Mouse (Mus musculus) midbrain, embryonic 10.5 days (tissue): ENCODE measurements at regions not wholly inside any gene's neighbourhood (a gene's known extent, or its start where the extent isn't known, plus 50 kb on each side); places are given as distances from the start of the nearest gene placed in this dataset.
"Not testable (repeated sequence)": the region's sequence is repeated elsewhere in the genome, so short reads cannot be mapped to it uniquely, and the experiment has no call there.

Source experiments
- DNase-seq: peaks from one replicate; pipeline ENCODE4 v3.0.0-alpha.2; 2017; ENCODE audit warnings: low spot score
- H3K27ac ChIP-seq: fragments of 300-500 bp; sonication (generic); replicated peaks from 2 replicates; pipeline ENCODE4 v1.5.1; 2016; ENCODE audit warnings: mild to moderate bottlenecking
- H3K27me3 ChIP-seq: fragments of 300-500 bp; sonication (generic); 2 replicates; pipeline ENCODE4 v1.6.1; 2016; ENCODE audit warnings: low read depth, mild to moderate bottlenecking; ENCODE audit not compliant: poor library complexity, severe bottlenecking
- H3K36me3 ChIP-seq: fragments of 300-500 bp; sonication (generic); 2 replicates; pipeline ENCODE4 v1.6.1; 2016; ENCODE audit warnings: mild to moderate bottlenecking, moderate library complexity
- H3K4me1 ChIP-seq: fragments of 300-500 bp; sonication (generic); 2 replicates; pipeline ENCODE4 v1.6.1; 2016
- H3K4me3 ChIP-seq: fragments of 300-500 bp; sonication (generic); 2 replicates; pipeline ENCODE4 v1.5.1; 2016; ENCODE audit warnings: mild to moderate bottlenecking, moderate library complexity
- H3K9me3 ChIP-seq: fragments of 300-500 bp; sonication (generic); replicated peaks from 2 replicates; pipeline ENCODE4 v1.6.1; 2016; ENCODE audit warnings: mild to moderate bottlenecking
- WGBS: fragments of 180-500 bp; shearing (Covaris S2); methylation state at CpG from one replicate; pipeline ENCODE4 v1.1.7; 2016; 5-methylcytosine and 5-hydroxymethylcytosine counted together

DNA sequence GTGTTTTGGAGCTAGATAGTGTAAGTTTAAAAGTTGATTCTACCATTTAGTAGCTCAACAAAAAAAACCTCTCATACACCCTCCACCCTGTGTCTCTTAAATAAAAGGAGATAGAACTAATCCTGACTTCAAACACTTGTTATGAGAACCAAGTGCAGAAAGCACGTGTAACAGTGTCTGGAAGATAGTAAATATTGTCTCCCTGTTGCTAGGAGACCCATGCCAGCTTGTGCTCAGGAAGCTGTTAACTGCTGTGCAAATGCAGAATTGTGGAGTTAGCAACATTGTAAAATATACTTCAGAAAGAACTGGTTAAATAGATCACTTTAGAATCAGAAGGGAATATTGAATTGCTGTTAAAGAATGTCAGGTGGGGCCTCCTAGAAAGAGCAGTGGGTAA lies 496.7 kb upstream of the Ptger4 start:
- no peak for DNase-seq
- no peaks in the 10 kb centered on the region for H3K4me1 ChIP-seq
- H3K36me3 ChIP-seq = no peaks in the 10 kb centered on the region
- H3K27ac ChIP-seq = no peak overlapping the region
- WGBS = 45% methylated on average over 1 of the region's 1 CpGs
- H3K27me3 ChIP-seq = no peaks in the 10 kb centered on the region
- H3K9me3 ChIP-seq = no peaks in the 10 kb centered on the region
- H3K4me3 ChIP-seq = no peak overlapping the region

DNA sequence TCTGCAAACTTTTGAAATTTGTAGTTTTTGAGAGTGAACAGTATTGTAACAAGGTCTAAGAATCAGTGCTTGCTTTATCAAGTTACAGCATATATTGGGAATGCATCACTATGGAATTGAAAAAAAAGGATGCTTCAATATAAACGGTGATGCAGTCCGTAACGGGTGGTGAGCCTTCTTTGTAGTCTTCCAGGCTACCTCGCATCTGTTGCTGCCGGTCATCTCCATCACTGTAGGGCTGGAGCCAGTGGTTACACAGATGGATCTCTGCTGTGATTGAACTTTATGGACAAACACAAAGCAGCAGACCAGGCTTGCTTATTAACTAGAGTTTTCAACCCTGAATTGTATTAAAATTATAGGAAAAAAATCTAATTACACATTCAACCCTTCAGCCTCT lies 499.9 kb upstream of the Ptger4 start:
- Histone ChIP-seq H3K36me3 (no peaks in the 10 kb centered on the region), H3K9me3 (no peaks in the 10 kb centered on the region), H3K4me3 (no peak overlapping the region), H3K4me1 (no peaks in the 10 kb centered on the region), H3K27ac (no peak overlapping the region), H3K27me3 (no peaks in the 10 kb centered on the region)
- no peak for DNase-seq
- 93% methylated on average over 5 of the region's 5 CpGs for WGBS

DNA sequence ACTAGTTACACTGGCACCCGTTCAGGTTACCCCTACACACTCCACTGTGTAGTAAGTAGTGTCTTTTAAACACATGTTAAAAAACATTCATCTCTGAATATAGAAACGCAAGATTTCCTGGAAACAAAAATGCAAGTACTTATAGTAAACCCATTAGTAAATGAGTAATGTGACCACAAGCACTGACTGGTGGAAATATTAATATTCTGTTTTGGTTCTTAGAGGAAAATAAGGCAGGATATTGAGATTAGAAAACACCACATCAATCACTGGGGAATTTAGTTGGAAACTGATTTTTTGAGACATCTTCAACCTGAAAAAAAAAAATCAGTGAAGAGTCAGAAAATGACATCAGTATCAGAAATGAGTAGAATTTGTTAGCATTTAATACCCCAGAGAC lies 514.7 kb upstream of the Ptger4 start:
- no peak overlapping the region for H3K27ac ChIP-seq
- WGBS = 90% methylated on average over 2 of the region's 2 CpGs
- no peak for DNase-seq
- H3K36me3 ChIP-seq = no peaks in the 10 kb centered on the region
- no peak overlapping the region for H3K4me3 ChIP-seq
- H3K9me3 ChIP-seq = no peaks in the 10 kb centered on the region
- H3K27me3 ChIP-seq = no peaks in the 10 kb centered on the region
- H3K4me1 ChIP-seq = no peaks in the 10 kb centered on the region

DNA sequence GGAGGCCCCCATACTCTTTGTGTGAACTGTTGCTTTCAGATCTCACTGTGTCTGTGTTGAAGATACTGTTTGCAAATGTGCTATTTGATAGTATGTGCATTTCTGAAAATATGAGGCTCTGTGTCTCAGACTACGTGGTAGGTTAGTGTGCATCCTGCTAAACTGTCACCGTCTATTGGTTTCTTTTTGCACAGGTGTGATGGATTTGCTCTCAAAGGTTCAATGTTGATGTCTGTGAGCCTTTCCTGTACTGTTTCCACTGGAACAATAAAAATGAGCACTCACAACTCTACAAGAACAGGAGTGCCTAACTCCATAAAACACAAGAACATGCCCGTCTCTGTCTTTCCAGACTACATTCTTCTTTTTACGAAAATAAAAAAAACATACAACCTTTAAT lies 518.2 kb upstream of the Ptger4 start:
- Histone ChIP-seq H3K4me3 (no peak overlapping the region), H3K27me3 (no peaks in the 10 kb centered on the region), H3K4me1 (no peaks in the 10 kb centered on the region), H3K36me3 (no peaks in the 10 kb centered on the region), H3K9me3 (no peaks in the 10 kb centered on the region), H3K27ac (no peak overlapping the region)
- WGBS = 93% methylated on average over 4 of the region's 4 CpGs
- no peak for DNase-seq

DNA sequence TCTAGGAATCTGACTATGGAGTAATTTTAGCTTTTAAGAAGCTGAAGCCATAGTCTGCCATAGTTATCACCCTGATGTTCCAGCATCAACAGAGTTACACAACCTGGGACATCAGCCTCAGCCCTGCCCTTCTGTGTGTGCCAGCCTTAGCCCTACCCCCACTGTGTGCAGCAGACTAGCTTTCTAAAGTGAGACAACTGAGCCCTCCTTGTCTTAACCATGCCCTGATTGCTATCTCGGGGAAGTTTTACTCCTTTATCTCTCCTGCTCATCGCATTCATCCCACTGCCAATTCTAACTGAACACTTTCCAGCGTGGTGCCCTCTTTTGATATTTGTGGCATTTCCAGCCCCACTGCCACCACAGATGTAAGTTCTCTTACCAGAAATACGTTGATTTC lies 522.5 kb upstream of the Dab2 start:
- 88% methylated on average over 4 of the region's 4 CpGs for WGBS
- H3K9me3 ChIP-seq = no peaks in the 10 kb centered on the region

DNA sequence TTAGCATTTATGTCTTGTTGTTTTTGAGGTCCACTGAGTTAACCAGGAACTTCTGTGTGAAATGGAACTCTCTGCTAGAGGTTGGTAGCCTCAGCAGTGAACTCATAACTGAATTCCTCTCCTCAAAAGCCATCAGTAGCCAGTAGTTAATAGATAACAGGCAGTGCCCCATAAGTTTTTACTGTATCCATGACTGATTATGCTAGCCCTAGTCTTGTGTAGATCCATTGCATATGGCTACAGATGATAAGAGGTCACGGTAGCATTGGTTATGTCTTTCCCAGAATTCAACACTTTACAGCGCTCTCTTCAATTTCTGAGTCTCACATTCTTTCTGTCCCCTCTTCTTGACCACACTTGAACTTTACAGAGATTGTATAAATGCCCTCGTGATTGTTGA lies 499.7 kb upstream of the Dab2 start:
- Histone ChIP-seq H3K4me3 (no peak overlapping the region), H3K27me3 (no peaks in the 10 kb centered on the region), H3K36me3 (no peaks in the 10 kb centered on the region), H3K27ac (no peak overlapping the region), H3K9me3 (no peaks in the 10 kb centered on the region), H3K4me1 (no peaks in the 10 kb centered on the region)
- DNase-seq = no peak
- WGBS = 87% methylated on average over 3 of the region's 3 CpGs

More for the DNA sequence above, 522.5 kb upstream of the Dab2 start:
- no peak overlapping the region for H3K4me3 ChIP-seq
- no peaks in the 10 kb centered on the region for H3K27me3 ChIP-seq
- no peak overlapping the region for H3K27ac ChIP-seq
- no peak for DNase-seq
- H3K4me1 ChIP-seq = no peaks in the 10 kb centered on the region
- H3K36me3 ChIP-seq = no peaks in the 10 kb centered on the region

DNA sequence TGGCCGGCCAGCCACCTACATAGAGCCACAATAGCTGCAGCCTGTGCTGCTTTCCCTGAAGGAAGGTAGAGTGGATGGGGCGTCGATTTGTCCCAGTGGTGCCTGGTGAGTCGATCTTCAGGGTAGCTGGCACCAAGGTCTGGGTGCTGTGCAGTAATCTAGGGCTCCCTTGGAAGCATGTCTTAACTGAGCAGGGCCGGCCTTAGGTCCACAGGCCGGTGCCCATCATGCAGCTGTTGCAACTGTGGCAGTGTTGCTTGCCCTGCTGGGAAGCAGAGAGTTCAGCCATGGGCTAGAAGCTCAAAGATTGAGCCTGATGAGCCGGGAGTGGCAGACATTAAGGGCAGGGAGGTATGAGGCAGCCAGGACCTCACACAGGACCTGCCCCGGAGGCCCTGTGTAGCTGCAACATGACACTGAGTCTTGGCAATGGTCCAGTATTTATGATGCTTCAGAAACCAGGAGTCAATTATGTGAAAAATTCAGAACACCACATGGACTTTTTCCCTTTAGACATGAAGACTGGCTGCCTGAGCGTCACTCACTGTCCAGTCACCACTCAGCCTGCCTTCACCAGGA lies 488.3 kb upstream of the Dab2 start:
- DNase-seq = no peak
- 83% methylated on average over 9 of the region's 9 CpGs for WGBS

DNA sequence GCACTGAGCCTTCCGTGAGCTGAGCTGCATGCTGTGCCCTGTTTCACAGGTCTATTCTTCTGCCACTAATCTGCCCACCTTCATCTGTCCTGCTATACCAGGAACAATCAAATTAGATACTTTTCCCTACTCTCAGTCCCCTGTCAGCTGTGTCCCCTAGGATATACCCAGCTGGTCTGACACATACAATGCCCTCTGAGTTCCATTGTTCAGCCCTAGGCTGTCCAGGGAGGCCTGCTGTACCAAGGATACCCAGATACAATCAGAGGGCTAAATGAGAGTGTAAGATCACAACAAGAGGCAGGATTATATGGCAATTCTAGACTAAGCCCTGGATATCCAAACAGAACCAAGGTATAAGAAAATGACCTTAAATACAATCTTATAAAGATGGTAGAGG lies 487.6 kb upstream of the Dab2 start:
- Histone ChIP-seq H3K4me3 (no peak overlapping the region), H3K4me1 (no peaks in the 10 kb centered on the region), H3K27me3 (no peaks in the 10 kb centered on the region), H3K9me3 (no peaks in the 10 kb centered on the region), H3K36me3 (no peaks in the 10 kb centered on the region), H3K27ac (no peak overlapping the region)
- DNase-seq = no peak
- 74% methylated on average over 1 of the region's 1 CpGs for WGBS

More for the DNA sequence above, 488.3 kb upstream of the Dab2 start:
- no peak overlapping the region for H3K27ac ChIP-seq
- H3K9me3 ChIP-seq = no peaks in the 10 kb centered on the region
- H3K4me1 ChIP-seq = no peaks in the 10 kb centered on the region
- H3K27me3 ChIP-seq = no peaks in the 10 kb centered on the region
- H3K4me3 ChIP-seq = no peak overlapping the region
- H3K36me3 ChIP-seq = no peaks in the 10 kb centered on the region

DNA sequence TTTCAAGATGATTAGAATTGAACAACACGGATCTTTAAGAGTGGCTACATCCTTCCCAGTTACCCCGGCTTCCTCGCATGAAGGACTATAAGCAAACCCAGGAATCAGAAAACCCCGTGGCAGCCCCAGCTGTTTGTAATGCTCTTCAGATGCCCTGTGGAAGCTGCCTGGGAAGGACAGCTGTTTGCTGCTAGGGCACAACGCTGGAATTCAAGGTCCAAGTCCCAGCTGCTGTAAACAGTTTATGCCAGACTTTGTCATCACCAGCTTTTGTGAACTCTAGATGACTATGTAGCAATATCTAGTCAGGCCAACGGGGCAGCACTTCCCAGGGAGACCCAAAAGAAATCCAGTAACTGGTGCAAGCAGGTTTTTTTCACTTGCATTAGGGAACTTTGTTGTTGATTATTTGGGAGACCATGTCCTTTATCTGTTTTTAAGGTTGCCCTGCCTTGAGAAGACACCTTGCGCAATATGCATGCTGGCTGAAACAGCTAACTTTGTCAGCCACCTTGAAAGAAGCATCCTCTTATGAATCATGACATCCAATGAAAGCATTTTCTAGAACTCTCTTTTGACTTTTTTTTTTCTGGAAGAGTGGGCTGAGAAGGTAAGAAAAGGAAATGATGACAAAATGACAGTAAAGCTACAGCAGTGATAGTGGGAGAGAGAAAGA lies 481.5 kb upstream of the Dab2 start:
- whole genome bisulfite sequencing = 72% methylated on average over 7 of the region's 7 CpGs
- no peak for DNase-seq
- Histone ChIP-seq H3K9me3 (no peaks in the 10 kb centered on the region), H3K4me1 (no peaks in the 10 kb centered on the region), H3K4me3 (no peak overlapping the region), H3K27ac (no peak overlapping the region), H3K36me3 (no peaks in the 10 kb centered on the region), H3K27me3 (no peaks in the 10 kb centered on the region)

DNA sequence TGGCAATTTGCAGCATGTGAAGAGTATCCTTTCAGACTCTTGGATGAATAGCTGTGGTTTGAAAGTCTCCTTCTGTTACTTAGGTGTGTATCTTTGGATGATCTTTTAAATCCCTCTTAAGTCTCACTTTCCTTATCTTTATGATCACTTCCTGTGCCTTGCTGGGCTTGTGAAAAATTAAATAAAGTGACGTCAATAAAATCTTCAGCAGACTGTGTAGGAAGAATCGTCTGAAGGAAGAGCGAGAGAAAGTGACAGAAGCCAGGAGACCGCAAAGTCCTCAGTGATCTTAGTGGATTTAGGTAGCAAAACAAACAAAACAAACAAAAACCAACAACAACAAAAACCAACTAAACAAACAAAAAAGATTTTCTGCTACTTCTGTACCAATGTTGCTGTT lies 459.6 kb upstream of the Dab2 start:
- Histone ChIP-seq H3K4me1 (no peaks in the 10 kb centered on the region), H3K36me3 (no peaks in the 10 kb centered on the region), H3K27ac (no peak overlapping the region), H3K27me3 (no peaks in the 10 kb centered on the region), H3K9me3 (no peaks in the 10 kb centered on the region), H3K4me3 (no peak overlapping the region)
- 86% methylated on average over 4 of the region's 4 CpGs for WGBS
- DNase-seq = no peak

DNA sequence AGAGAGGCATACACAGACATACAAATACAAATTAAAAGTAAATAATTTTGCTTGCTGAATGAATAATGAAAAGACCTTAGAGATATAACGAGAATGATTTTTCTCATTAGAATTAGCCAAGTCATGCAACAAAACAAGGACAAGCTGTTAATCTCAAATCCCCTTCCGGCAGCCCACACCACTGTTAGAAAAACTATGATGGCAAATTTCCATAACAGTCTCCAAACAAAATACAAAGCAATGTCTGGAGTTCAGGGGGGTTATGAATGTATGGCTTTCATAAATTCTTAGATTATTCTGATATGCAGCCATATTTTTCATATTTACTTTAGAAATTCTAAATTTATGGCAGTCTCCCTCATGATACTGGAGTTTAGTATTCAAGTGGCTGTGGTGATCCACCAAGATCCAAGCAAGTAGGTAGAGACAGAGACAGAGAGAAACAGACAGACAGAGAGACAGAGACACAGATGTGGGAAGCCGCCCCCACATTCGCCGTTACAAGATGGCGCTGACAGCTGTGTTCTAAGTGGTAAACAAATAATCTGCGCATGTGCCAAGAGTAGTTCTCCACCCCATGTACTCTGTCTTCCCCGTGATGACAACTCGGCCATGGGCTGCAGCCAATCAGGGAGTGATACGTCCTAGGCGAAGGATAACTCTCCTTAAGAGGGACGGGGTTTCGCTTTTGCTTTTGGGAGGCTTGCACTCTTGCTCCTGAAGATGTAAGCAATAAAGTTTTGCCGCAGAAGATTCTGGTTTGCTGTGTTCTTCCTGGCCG lies 458.0 kb upstream of the Dab2 start:
- DNase-seq, H3K9me3 ChIP-seq, H3K4me3 ChIP-seq, H3K4me1 ChIP-seq, H3K27me3 ChIP-seq, H3K36me3 ChIP-seq, H3K27ac ChIP-seq: not testable (repeated sequence)
- 95% methylated on average over 15 of the region's 15 CpGs for WGBS

DNA sequence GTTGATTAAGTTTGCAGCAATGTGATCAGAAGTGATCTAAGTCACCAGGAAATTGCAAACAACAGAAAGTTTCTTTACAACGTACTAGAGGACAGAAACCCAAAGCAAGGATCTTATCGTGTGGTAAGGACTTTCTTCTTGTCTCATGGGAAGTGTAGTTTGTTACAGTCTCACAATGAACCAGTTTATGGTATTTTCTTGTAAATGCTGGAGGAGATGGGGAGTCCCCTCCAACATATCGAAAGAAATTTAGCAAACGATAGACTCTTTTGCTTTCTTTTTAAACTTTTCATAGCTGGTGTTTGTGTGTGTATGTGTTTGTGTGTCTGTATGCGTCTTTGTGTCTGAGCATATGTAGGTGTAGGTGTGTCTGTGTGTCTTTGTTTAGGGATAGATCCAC lies 453.0 kb upstream of the Dab2 start:
- Histone ChIP-seq H3K27me3 (no peaks in the 10 kb centered on the region), H3K27ac (no peak overlapping the region), H3K9me3 (no peaks in the 10 kb centered on the region), H3K4me3 (no peak overlapping the region), H3K4me1 (no peaks in the 10 kb centered on the region), H3K36me3 (no peaks in the 10 kb centered on the region)
- no peak for DNase-seq
- 91% methylated on average over 5 of the region's 5 CpGs for WGBS

DNA sequence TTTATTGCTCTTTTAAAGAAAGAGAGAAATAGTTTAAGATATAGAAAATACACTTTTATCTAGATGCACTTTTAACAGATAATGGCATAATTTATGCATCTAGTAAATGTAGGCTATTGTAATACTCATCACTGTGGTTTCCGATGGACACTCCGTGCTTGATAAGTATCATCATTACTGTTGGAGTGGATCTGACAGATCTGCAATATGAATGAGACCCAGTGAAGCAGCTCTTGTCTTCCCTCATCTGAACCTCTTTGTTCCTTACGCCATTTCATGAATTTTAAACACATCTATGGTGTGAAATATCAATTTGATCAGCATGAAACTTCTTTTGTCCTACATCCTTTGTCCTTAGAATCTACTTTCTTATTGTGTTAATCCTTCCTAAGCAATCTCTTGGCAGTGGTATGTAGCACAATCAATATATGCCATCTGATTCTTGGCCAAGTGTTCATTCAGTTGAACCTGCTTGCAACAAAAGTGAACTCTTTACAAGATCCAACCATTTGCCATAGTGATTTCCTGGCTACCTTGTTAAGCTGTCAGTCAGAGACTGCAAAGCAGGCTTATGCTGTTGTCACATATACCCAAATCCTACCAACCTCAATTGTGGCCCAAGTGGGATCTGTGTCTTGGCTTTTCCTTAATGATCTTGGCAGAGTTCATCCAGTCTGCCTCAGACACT lies 452.0 kb upstream of the Dab2 start:
- no peak for DNase-seq
- no peaks in the 10 kb centered on the region for H3K4me1 ChIP-seq
- H3K27me3 ChIP-seq = no peaks in the 10 kb centered on the region
- no peaks in the 10 kb centered on the region for H3K36me3 ChIP-seq
- H3K9me3 ChIP-seq = no peaks in the 10 kb centered on the region
- no peak overlapping the region for H3K27ac ChIP-seq
- H3K4me3 ChIP-seq = no peak overlapping the region
- 88% methylated on average over 3 of the region's 3 CpGs for WGBS
